In the genomic region with DNA sequence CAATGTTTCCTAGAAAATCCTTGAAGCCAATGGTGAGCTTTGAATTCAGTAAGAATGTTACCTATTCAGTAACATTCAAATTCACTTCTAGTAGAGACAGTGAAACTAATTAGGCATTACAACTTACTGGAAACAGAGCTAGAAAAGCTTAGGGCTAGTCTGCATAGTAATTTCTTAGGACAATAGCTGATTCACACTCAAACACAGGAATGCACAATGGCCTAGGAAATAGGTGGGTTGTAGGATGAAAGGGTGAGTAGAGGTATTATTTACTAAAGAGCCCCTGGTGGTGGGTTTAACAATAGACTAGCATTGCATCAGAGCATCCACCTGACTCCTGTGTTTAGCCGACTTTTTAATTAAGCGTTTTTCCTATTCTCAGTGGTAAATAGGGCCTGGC, we compare ENCODE assay signal across 26 mouse cellular contexts.
"Had no signal": no experiment of that assay in that cellular context is flagged by ENCODE, and none has a peak within 500 bp of the region (broad histone marks: within the 10 kb centered on the region; RNA-seq: fewer than 3 reads in every experiment).

No protein-coding gene starts in this region.

- H3K27me3 ChIP-seq: embryonic facial prominence, embryonic 12.5 days; embryonic facial prominence, embryonic 13.5 days; embryonic facial prominence, embryonic 15.5 days; forebrain, embryonic 12.5 days; forebrain, embryonic 13.5 days; forebrain, embryonic 15.5 days had no signal

- H3K36me3 ChIP-seq: embryonic facial prominence, embryonic 10.5 days; embryonic facial prominence, embryonic 12.5 days; embryonic facial prominence, embryonic 13.5 days; embryonic facial prominence, embryonic 15.5 days; forebrain, embryonic 10.5 days; forebrain, embryonic 12.5 days; forebrain, embryonic 15.5 days had no signal

- H3K4me1 ChIP-seq: embryonic facial prominence, embryonic 10.5 days; embryonic facial prominence, embryonic 12.5 days; embryonic facial prominence, embryonic 13.5 days; embryonic facial prominence, embryonic 15.5 days; forebrain, embryonic 10.5 days; forebrain, embryonic 12.5 days; forebrain, embryonic 13.5 days; forebrain, embryonic 15.5 days had no signal

- H3K4me2 ChIP-seq: embryonic facial prominence, embryonic 12.5 days; embryonic facial prominence, embryonic 13.5 days; embryonic facial prominence, embryonic 15.5 days; forebrain, embryonic 12.5 days; forebrain, embryonic 13.5 days; forebrain, embryonic 15.5 days had no signal

- H3K27ac ChIP-seq: embryonic facial prominence, embryonic 10.5 days; embryonic facial prominence, embryonic 12.5 days; embryonic facial prominence, embryonic 13.5 days; embryonic facial prominence, embryonic 15.5 days; forebrain, embryonic 10.5 days; forebrain, embryonic 12.5 days; forebrain, embryonic 13.5 days; forebrain, embryonic 15.5 days; gastrocnemius, adult 2 months; heart, adult 2 months had no signal

- H3K4me3 ChIP-seq: embryonic facial prominence, embryonic 10.5 days; embryonic facial prominence, embryonic 12.5 days; embryonic facial prominence, embryonic 13.5 days; embryonic facial prominence, embryonic 15.5 days; erythroblast, embryonic 14.5 days; forebrain, embryonic 10.5 days; forebrain, embryonic 12.5 days; forebrain, embryonic 13.5 days; forebrain, embryonic 15.5 days; gastrocnemius, adult 2 months; heart, adult 2 months had no signal

- H3K9me3 ChIP-seq: embryonic facial prominence, embryonic 10.5 days; embryonic facial prominence, embryonic 12.5 days; embryonic facial prominence, embryonic 13.5 days; embryonic facial prominence, embryonic 15.5 days; forebrain, embryonic 10.5 days; forebrain, embryonic 12.5 days; forebrain, embryonic 13.5 days; forebrain, embryonic 15.5 days had no signal

- ATAC-seq: forebrain, embryonic 13.5 days; forebrain, embryonic 14.5 days; forebrain, embryonic 15.5 days; forebrain, embryonic 16.5 days; forebrain, postnatal 0 days had no signal

- DNase-seq: cerebellum, adult 9-11 months; cerebellum, postnatal 10 days; cerebellum, postnatal 14 days; cerebellum, postnatal 25 days; cerebellum, postnatal 36 days; embryo, embryonic 11 days; forebrain, postnatal 0 days; gastrocnemius, adult 2 months; gastrocnemius, postnatal 10 days; gastrocnemius, postnatal 14 days; gastrocnemius, postnatal 25 days; gastrocnemius, postnatal 36 days; heart, adult 11 months; heart, adult 18-20 months; heart, adult 2 months had no signal

- H3K9ac ChIP-seq: embryonic facial prominence, embryonic 12.5 days; embryonic facial prominence, embryonic 13.5 days; embryonic facial prominence, embryonic 15.5 days; forebrain, embryonic 12.5 days; forebrain, embryonic 13.5 days; forebrain, embryonic 15.5 days; forebrain, postnatal 0 days had no signal
